Mouse (Mus musculus) forebrain, postnatal 0 days (tissue): ENCODE data around the gene C77080. TPM values are rescaled to one million over a fixed set of nuclear protein-coding genes. Genes with fewer than 3 reads are reported as not detected.
A peak's percentile ranks its signal among the peaks of the same experiment; 100 is the strongest.

ENCODE experiments used
- ATAC-seq: fragments of 200-750 bp; cut with Nextera tagmentation; 2 replicates; pipeline ENCODE4 v1.8.0; 2017; ENCODE audit warnings: mild to moderate bottlenecking, moderate library complexity
- DNase-seq: peaks from one replicate; pipeline ENCODE4 v3.0.0-alpha.2; 2015
- H3K27ac ChIP-seq: fragments of 300-500 bp; sonication (generic); 2 replicates; pipeline ENCODE4 v1.5.1; 2014; ENCODE audit warnings: low read depth, mild to moderate bottlenecking, antibody characterized with exemption, low read length, moderate library complexity, mixed read lengths
- H3K27me3 ChIP-seq: fragments of 300-500 bp; sonication (generic); 2 replicates; pipeline ENCODE4 v1.6.1; 2014; ENCODE audit warnings: mild to moderate bottlenecking, low read length, mixed read lengths; ENCODE audit not compliant: insufficient read depth
- H3K36me3 ChIP-seq: fragments of 300-500 bp; sonication (generic); 2 replicates; pipeline ENCODE4 v1.6.1; 2014; ENCODE audit warnings: mild to moderate bottlenecking, moderate library complexity; ENCODE audit not compliant: insufficient read depth
- H3K4me1 ChIP-seq: fragments of 300-500 bp; sonication (generic); 2 replicates; pipeline ENCODE4 v1.6.1; 2014; ENCODE audit warnings: antibody characterized with exemption; ENCODE audit not compliant: insufficient read depth
- H3K4me2 ChIP-seq: fragments of 300-500 bp; sonication (generic); 2 replicates; pipeline ENCODE4 v1.6.1; 2014; ENCODE audit warnings: low read depth, mild to moderate bottlenecking, moderate library complexity
- H3K4me3 ChIP-seq: fragments of 300-500 bp; sonication (generic); 2 replicates; pipeline ENCODE4 v1.5.1; 2014; ENCODE audit warnings: low read depth, low read length, mixed read lengths
- H3K9ac ChIP-seq: fragments of 300-500 bp; sonication (generic); 2 replicates; pipeline ENCODE4 v1.6.1; 2014; ENCODE audit warnings: mild to moderate bottlenecking
- H3K9me3 ChIP-seq: fragments of 300-500 bp; sonication (generic); 2 replicates; pipeline ENCODE4 v1.6.1; 2016; ENCODE audit warnings: low read length
- CTCF ChIP-seq: sonication (generic); IDR thresholded peaks from 2 replicates; pipeline ENCODE4 v1.5.1; 2016; ENCODE audit warnings: antibody characterized with exemption, control low read depth, low read depth
- WGBS: fragments of 180-500 bp; shearing (Covaris S2); extraction: QIAGEN DNeasy Blood & Tissue Kit; methylation state at CpG from one replicate; pipeline ENCODE4 v1.1.7; 2014; 5-methylcytosine and 5-hydroxymethylcytosine counted together
- polyA plus RNA-seq: library from polyadenylated mRNA; unstranded; fragments of >200 nt; fragmentation: Nextera tagmentation; extraction: Ambion mirVana; gene quantifications from 2 replicates; pipeline ENCODE4 v1.2.1, GENCODE M21; 2015
- total RNA-seq: library from RNA; depleted of rRNA; stranded (reverse); fragments of >200 nt; gene quantifications from 2 replicates; pipeline ENCODE4 v1.2.3, GENCODE M21; 2014

C77080 gene
- total and polyA plus RNA-seq, 2 experiments from 2014 or later: 3.5 to 10.6 TPM

DNA sequence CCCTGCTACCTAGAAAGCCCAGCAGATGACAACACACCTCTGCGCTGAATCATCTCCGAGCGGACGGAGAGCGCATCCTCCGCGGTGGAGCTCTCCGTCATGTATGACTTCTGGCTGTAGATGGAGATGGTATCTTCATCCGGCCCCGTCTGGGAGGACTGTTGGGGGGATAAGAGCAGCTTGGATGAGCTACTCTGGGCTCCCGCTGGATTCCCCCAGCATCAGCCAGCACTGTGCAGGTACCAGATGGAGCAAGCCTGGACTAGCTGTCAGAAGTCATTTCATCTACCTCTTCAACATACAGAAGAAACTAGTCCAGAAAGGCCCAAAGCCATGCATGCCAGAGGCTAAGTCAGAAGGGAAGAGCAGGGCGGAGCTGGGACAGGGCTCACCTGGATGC, 35.9 kb downstream of the C77080 start:
- ATAC-seq (no peak), DNase-seq (no peak)
- Histone ChIP-seq H3K4me2 (no peak overlapping the region), H3K9ac (no peak overlapping the region), H3K36me3 (peaks cover 30% of the 10 kb centered on the region; the same call in 1 of the 2 replicates), H3K4me3 (no peak overlapping the region), H3K27me3 (no peaks in the 10 kb centered on the region; the same call in 1 of the 2 replicates), H3K27ac (no peak overlapping the region), H3K4me1 (peaks cover 9% of the 10 kb centered on the region; the same call in 1 of the 2 replicates), H3K9me3 (no peaks in the 10 kb centered on the region)
- WGBS: 96% methylated on average over 12 of the region's 12 CpGs
- TF ChIP-seq CTCF: no peak

DNA sequence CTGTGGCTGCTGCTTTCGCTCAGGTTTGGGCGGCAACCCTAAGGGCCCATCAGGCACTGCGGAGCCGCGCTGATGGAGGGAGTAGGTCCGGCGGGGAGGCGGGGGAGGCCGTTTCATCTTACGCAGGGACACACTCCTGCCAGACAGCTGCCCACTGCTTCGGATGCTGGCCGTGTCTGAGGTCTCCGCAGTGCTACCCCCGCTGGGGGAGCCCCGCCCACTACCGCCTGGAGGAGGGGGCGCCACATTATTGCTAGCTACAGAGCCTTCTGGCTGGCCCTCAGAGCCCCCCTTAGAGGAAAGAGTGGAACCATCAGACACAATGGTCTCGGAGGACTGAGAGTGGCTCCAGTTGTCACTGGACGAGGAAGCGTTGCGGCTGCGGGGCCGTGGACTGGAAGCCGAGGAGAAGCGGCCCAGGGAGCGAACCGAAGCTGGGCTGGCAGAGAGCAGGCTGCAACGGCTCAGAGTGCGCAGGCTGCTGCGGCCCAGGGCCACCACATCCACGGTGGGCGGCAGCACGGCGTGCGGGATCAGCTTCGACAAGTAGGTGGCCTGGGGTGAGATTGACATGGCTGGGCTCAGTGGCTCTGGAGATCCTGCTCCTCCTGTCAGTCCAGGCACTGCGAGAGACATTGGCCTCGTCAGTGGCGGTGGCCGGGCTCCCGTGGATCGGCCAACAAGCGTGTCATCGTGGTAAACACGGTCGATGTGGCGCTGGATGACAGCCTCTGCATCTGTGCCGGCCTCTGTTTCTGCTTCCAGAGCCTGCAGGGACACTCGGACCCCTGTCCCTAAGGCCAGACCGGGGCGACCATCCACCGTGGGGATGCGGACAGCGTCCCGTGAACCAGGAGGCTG, 37.6 kb downstream of the C77080 start:
- DNase-seq: no peak
- 36% methylated on average over 55 of the region's 55 CpGs for WGBS
- no peaks in the 10 kb centered on the region; the same call in 1 of the 2 replicates for H3K27me3 ChIP-seq
- H3K4me1 ChIP-seq: peaks cover 9% of the 10 kb centered on the region; the same call in 1 of the 2 replicates
- H3K9ac ChIP-seq: peak overlapping the region; percentile 33
- peak; percentile 22; the same call in 1 of the 2 replicates for ATAC-seq
- H3K36me3 ChIP-seq: peaks cover 47% of the 10 kb centered on the region
- peak overlapping the region; percentile 6 for H3K4me3 ChIP-seq
- H3K4me2 ChIP-seq: peak overlapping the region; percentile 49
- TF ChIP-seq CTCF: no peak
- H3K9me3 ChIP-seq: no peaks in the 10 kb centered on the region
- no peak overlapping the region for H3K27ac ChIP-seq

- 77% methylated on average over 31 of the region's 31 CpGs for WGBS
- Histone ChIP-seq H3K4me3 (no peak overlapping the region), H3K4me2 (no peak overlapping the region), H3K27ac (no peak overlapping the region), H3K36me3 (peaks cover 59% of the 10 kb centered on the region), H3K4me1 (peaks cover 9% of the 10 kb centered on the region; the same call in 1 of the 2 replicates), H3K9me3 (no peaks in the 10 kb centered on the region), H3K27me3 (no peaks in the 10 kb centered on the region; the same call in 1 of the 2 replicates), H3K9ac (no peak overlapping the region)
- ATAC-seq: no peak
- no peak for TF ChIP-seq CTCF
- DNase-seq: no peak
Observed at GRCm38 (mm10) chr4:129222019-129222925, 38.9 kb downstream of the C77080 start.

- ATAC-seq (no peak), DNase-seq (no peak)
- Histone ChIP-seq H3K27ac (no peak overlapping the region), H3K4me2 (no peak overlapping the region), H3K27me3 (no peaks in the 10 kb centered on the region; the same call in 1 of the 2 replicates), H3K9ac (no peak overlapping the region), H3K4me1 (no peaks in the 10 kb centered on the region; the same call in 1 of the 2 replicates), H3K9me3 (no peaks in the 10 kb centered on the region), H3K4me3 (no peak overlapping the region), H3K36me3 (peaks cover 69% of the 10 kb centered on the region)
- no peak for TF ChIP-seq CTCF
- WGBS: 74% methylated on average over 23 of the region's 23 CpGs
Observed at GRCm38 (mm10) chr4:129221097-129222010, 39.9 kb downstream of the C77080 start.

GRCm38 (mm10) chr4:129220376-129221089, 40.7 kb downstream of the C77080 start:
- Histone ChIP-seq H3K9ac (no peak overlapping the region), H3K4me1 (no peaks in the 10 kb centered on the region), H3K27ac (no peak overlapping the region), H3K36me3 (peaks cover 75% of the 10 kb centered on the region), H3K9me3 (no peaks in the 10 kb centered on the region), H3K27me3 (no peaks in the 10 kb centered on the region; the same call in 1 of the 2 replicates), H3K4me3 (no peak overlapping the region), H3K4me2 (no peak overlapping the region)
- no peak for TF ChIP-seq CTCF
- WGBS: 56% methylated on average over 7 of the region's 7 CpGs
- DNase-seq (no peak), ATAC-seq (no peak)
